Mouse (Mus musculus): ENCODE measurements at regions not wholly inside any gene's neighbourhood (a gene's known extent, or its start where the extent isn't known, plus 50 kb on each side); places are given as distances from the start of the nearest gene placed in this dataset.

- peak in 1 of 2 experiments; percentile 6 for DNase-seq (ENCODE audit: low spot score in 2 of 2)
These were observed 608.7 kb upstream of the Cypt1 start for GRCm38 (mm10) chrX:15913795-15914500.
